Mouse (Mus musculus): Measurements from ENCODE around the gene Sipa1. TPM values are rescaled to one million over a fixed set of nuclear protein-coding genes. Genes with fewer than 3 reads are reported as not detected.

Sipa1 gene
- total and polyA plus RNA-seq, 2 experiments from 2014 or later, result 18.8 to 25.6 TPM

- Histone ChIP-seq H3K9me3 (ENCODE audit: low read length) (no peaks in the 10 kb centered on the region), H3K4me1 (ENCODE audit: insufficient read depth, low read length) (no peaks in the 10 kb centered on the region), H3K27ac (no peak overlapping the region), H3K27me3 (ENCODE audit: insufficient read depth, low read length) (no peaks in the 10 kb centered on the region), H3K9ac (replicated peaks; ENCODE audit: low read length) (no peak overlapping the region), H3K4me3 (ENCODE audit: low read length) (no peak overlapping the region), H3K36me3 (ENCODE audit: insufficient read depth, low read length) (peaks cover 52% of the 10 kb centered on the region), H3K4me2 (ENCODE audit: low read depth, low read length) (no peak overlapping the region)
- TF ChIP-seq CTCF (IDR thresholded peaks at IDR 0.05; ENCODE audit: low read depth), result no peak
- DNase-seq (ENCODE audit: low spot score) (no peak), ATAC-seq (no peak)
- WGBS, result 84% methylated on average over 18 of the region's 18 CpGs
Measured at GRCm38 (mm10) chr19:5666386-5666785, 2.9 kb upstream of the Sipa1 start.

- Histone ChIP-seq H3K9me3 (ENCODE audit: low read length) (no peaks in the 10 kb centered on the region), H3K4me3 (ENCODE audit: low read length) (no peak overlapping the region), H3K27ac (no peak overlapping the region), H3K9ac (replicated peaks; ENCODE audit: low read length) (no peak overlapping the region), H3K27me3 (ENCODE audit: insufficient read depth, low read length) (no peaks in the 10 kb centered on the region), H3K36me3 (ENCODE audit: insufficient read depth, low read length) (peaks cover 47% of the 10 kb centered on the region), H3K4me1 (ENCODE audit: insufficient read depth, low read length) (no peaks in the 10 kb centered on the region), H3K4me2 (ENCODE audit: low read depth, low read length) (no peak overlapping the region)
- 89% methylated on average over 15 of the region's 15 CpGs for WGBS
- DNase-seq (ENCODE audit: low spot score), result no peak
- no peak for TF ChIP-seq CTCF (IDR thresholded peaks at IDR 0.05; ENCODE audit: low read depth)
- ATAC-seq, result no peak
Measured at GRCm38 (mm10) chr19:5665465-5665864, 2.0 kb upstream of the Sipa1 start.

GRCm38 (mm10) chr19:5664669-5665257, 1.3 kb upstream of the Sipa1 start:
- Histone ChIP-seq H3K27me3 (ENCODE audit: insufficient read depth, low read length) (no peaks in the 10 kb centered on the region), H3K4me3 (ENCODE audit: low read length) (no peak overlapping the region), H3K27ac (no peak overlapping the region), H3K36me3 (ENCODE audit: insufficient read depth, low read length) (peaks cover 43% of the 10 kb centered on the region), H3K4me2 (ENCODE audit: low read depth, low read length) (no peak overlapping the region), H3K9me3 (ENCODE audit: low read length) (no peaks in the 10 kb centered on the region), H3K4me1 (ENCODE audit: insufficient read depth, low read length) (no peaks in the 10 kb centered on the region), H3K9ac (replicated peaks; ENCODE audit: low read length) (no peak overlapping the region)
- TF ChIP-seq CTCF (IDR thresholded peaks at IDR 0.05; ENCODE audit: low read depth), result no peak
- DNase-seq (ENCODE audit: low spot score) (no peak), ATAC-seq (no peak)
- WGBS, result 91% methylated on average over 10 of the region's 10 CpGs

- H3K4me2 ChIP-seq (ENCODE audit: low read depth, low read length), result peak overlapping the region; percentile 53
- ATAC-seq (no peak), DNase-seq (ENCODE audit: low spot score) (no peak)
- 75% methylated on average over 8 of the region's 8 CpGs for WGBS
- peak overlapping the region; percentile 38; the same call in 1 of the 2 replicates for H3K9ac ChIP-seq (replicated peaks; ENCODE audit: low read length)
- H3K4me1 ChIP-seq (ENCODE audit: insufficient read depth, low read length), result no peaks in the 10 kb centered on the region
- H3K4me3 ChIP-seq (ENCODE audit: low read length), result peak overlapping the region; percentile 38; the same call in 1 of the 2 replicates
- H3K27ac ChIP-seq, result no peak overlapping the region; the same call in 1 of the 2 replicates
- no peak for TF ChIP-seq CTCF (IDR thresholded peaks at IDR 0.05; ENCODE audit: low read depth)
- H3K27me3 ChIP-seq (ENCODE audit: insufficient read depth, low read length), result no peaks in the 10 kb centered on the region
- H3K36me3 ChIP-seq (ENCODE audit: insufficient read depth, low read length), result peaks cover 30% of the 10 kb centered on the region
- no peaks in the 10 kb centered on the region for H3K9me3 ChIP-seq (ENCODE audit: low read length)
Measured at GRCm38 (mm10) chr19:5662310-5662709, 1.2 kb downstream of the Sipa1 start.

- no peak for ATAC-seq
- H3K27ac ChIP-seq, result no peak overlapping the region
- H3K4me3 ChIP-seq (ENCODE audit: low read length), result no peak overlapping the region
- WGBS, result 88% methylated on average over 16 of the region's 16 CpGs
- peaks cover 18% of the 10 kb centered on the region for H3K36me3 ChIP-seq (ENCODE audit: insufficient read depth, low read length)
- H3K27me3 ChIP-seq (ENCODE audit: insufficient read depth, low read length), result no peaks in the 10 kb centered on the region
- H3K4me2 ChIP-seq (ENCODE audit: low read depth, low read length), result peak overlapping the region; percentile 25; the same call in 1 of the 2 replicates
- DNase-seq (ENCODE audit: low spot score), result no peak
- H3K9me3 ChIP-seq (ENCODE audit: low read length), result no peaks in the 10 kb centered on the region
- 0 out of 2 replicates have a peak overlapping the region, but pooled peaks have one; percentile 13 for H3K9ac ChIP-seq (replicated peaks; ENCODE audit: low read length)
- H3K4me1 ChIP-seq (ENCODE audit: insufficient read depth, low read length), result no peaks in the 10 kb centered on the region
- no peak for TF ChIP-seq CTCF (IDR thresholded peaks at IDR 0.05; ENCODE audit: low read depth)
Measured at GRCm38 (mm10) chr19:5660942-5661751, 2.4 kb downstream of the Sipa1 start.

GRCm38 (mm10) chr19:5654720-5655298, 8.7 kb downstream of the Sipa1 start:
- no peak overlapping the region for H3K27ac ChIP-seq
- H3K4me2 ChIP-seq (ENCODE audit: low read depth, low read length), result peak overlapping the region; percentile 61
- ATAC-seq (no peak), DNase-seq (ENCODE audit: low spot score) (peak; percentile 13)
- TF ChIP-seq CTCF (IDR thresholded peaks at IDR 0.05; ENCODE audit: low read depth), result no peak
- H3K9ac ChIP-seq (replicated peaks; ENCODE audit: low read length), result peak overlapping the region; percentile 41; the same call in 1 of the 2 replicates
- no peaks in the 10 kb centered on the region for H3K9me3 ChIP-seq (ENCODE audit: low read length)
- peaks cover 9% of the 10 kb centered on the region; the same call in 1 of the 2 replicates for H3K27me3 ChIP-seq (ENCODE audit: insufficient read depth, low read length)
- peaks cover 13% of the 10 kb centered on the region; the same call in 1 of the 2 replicates for H3K4me1 ChIP-seq (ENCODE audit: insufficient read depth, low read length)
- WGBS, result 8% methylated on average over 43 of the region's 43 CpGs
- peak overlapping the region; percentile 39 for H3K4me3 ChIP-seq (ENCODE audit: low read length)
- no peaks in the 10 kb centered on the region for H3K36me3 ChIP-seq (ENCODE audit: insufficient read depth, low read length)

Data from hindbrain, postnatal 0 days (tissue).